ENCODE assay signal across 21 mouse cellular contexts in the genomic region with DNA sequence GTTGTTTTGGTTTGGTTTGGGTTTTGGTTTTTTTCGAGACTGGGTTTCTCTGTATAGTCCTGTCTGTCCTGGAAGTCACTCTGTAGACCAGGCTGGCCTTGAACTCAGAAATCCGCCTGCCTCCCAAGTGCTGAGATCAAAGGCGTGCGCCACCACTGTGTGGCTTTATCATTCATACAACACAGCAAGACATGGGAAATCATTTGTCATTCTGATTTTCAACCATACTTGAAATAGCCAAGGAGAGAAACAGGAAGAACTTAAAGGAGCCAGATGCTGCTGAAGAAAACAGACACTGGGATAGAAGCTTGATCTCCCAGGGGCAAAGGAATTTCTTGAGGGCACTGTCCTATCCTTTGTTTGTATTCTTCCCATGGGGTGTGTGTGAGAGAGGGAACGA. TPM values are rescaled to one million over a fixed set of nuclear protein-coding genes. Genes with fewer than 3 reads are reported as not detected.
"Had no signal": no experiment of that assay in that cellular context is flagged by ENCODE, and none has a peak within 500 bp of the region (broad histone marks: within the 10 kb centered on the region; RNA-seq: fewer than 3 reads in every experiment).

No protein-coding gene starts in this region.

- H3K36me3 ChIP-seq: lung, embryonic 15.5 days; midbrain, embryonic 13.5 days; midbrain, embryonic 15.5 days; neural tube, embryonic 12.5 days; stomach, embryonic 15.5 days had no signal

- H3K4me2 ChIP-seq: lung, embryonic 15.5 days; midbrain, embryonic 11.5 days; midbrain, embryonic 13.5 days; midbrain, embryonic 15.5 days; neural tube, embryonic 12.5 days; stomach, embryonic 15.5 days had no signal

- H3K27ac ChIP-seq: lung, embryonic 15.5 days; macrophage; midbrain, embryonic 13.5 days; midbrain, embryonic 15.5 days; neural tube, embryonic 12.5 days; stomach, embryonic 15.5 days; stomach, postnatal 0 days had no signal

- H3K9ac ChIP-seq: liver, postnatal 0 days; lung, embryonic 15.5 days; midbrain, embryonic 13.5 days; midbrain, embryonic 15.5 days; neural tube, embryonic 12.5 days; stomach, embryonic 15.5 days had no signal

- H3K9me3 ChIP-seq: lung, embryonic 15.5 days; megakaryocyte, embryonic 14.5 days; midbrain, embryonic 13.5 days; midbrain, embryonic 15.5 days; neural tube, embryonic 12.5 days; stomach, embryonic 15.5 days had no signal

- H3K27me3 ChIP-seq: lung, embryonic 15.5 days; megakaryocyte, embryonic 14.5 days; midbrain, embryonic 15.5 days; neural tube, embryonic 12.5 days; stomach, embryonic 15.5 days had no signal

- ATAC-seq: liver, postnatal 0 days; lung, postnatal 0 days; midbrain, embryonic 13.5 days; midbrain, embryonic 15.5 days had no signal

- H3K4me3 ChIP-seq: lung, embryonic 15.5 days; megakaryocyte, embryonic 14.5 days; midbrain, embryonic 13.5 days; midbrain, embryonic 15.5 days; neural tube, embryonic 12.5 days; stomach, embryonic 15.5 days had no signal

- H3K4me1 ChIP-seq: lung, embryonic 15.5 days; neural tube, embryonic 12.5 days; stomach, embryonic 15.5 days had no signal

- DNase-seq: liver, postnatal 0 days; lung, adult 2 months; lung, postnatal 14 days; lung, postnatal 36 days; right cerebral cortex, postnatal 14 days; thymus, adult 2 months; thymus, postnatal 25 days; thymus, postnatal 4 days had no signal

RNA-seq across cellular contexts. Expression of a gene that starts 4.7 kb away (rescaled TPM):
- total RNA-seq: megakaryocyte progenitor cell, adult 5-6 weeks; monocyte, adult 5-6 weeks had no signal
- polyA plus RNA-seq: liver, postnatal 0 days; macrophage; spleen, adult 2 months had no signal
